Mouse (Mus musculus) right cerebral cortex, adult 2 months (tissue): ENCODE measurements around the gene Lima1.

Experiments used
- DNase-seq, 2 experiments: peaks; one replicate each; pipeline ENCODE4 v3.0.0; 2021 to 2022; ENCODE audit warnings: low spot score in 2 of 2

Lima1 gene

DNA sequence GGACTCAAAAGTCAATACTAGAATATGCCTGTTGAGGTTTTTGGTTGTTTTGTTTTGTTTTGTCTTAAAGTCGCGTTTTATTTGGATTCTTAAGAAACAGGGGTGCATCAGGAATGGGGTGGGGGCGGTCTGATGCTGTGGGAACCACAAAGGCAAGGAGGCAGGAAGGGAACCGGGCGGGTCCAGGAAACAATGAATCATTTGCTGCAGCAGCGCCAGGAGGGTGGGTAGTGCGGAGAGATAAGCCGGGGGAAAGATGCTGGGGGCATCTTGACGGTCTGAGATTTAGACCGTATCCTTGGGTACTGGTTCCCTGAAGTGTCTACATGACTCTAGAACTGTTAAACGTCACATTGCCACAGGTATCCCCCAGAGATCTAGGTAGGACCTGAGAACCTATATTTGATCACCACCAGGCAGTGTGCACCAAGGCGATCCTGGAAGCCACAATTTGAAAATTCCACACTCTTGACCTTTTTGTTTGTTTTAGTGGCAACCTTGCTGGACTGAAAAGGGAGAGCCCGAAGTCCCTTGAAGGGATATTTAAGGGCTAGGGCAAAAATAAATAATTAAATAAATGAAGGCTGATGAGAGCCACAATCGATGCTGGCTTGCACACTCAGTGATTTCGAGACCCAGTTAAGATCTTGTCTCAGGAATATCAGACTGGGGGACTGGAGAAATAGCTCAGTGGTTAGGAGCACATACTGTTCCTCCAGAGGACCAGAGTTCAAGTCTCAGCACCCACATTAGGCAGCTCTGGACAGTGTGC is 8.6 kb downstream of the Lima1 start:
- DNase-seq: no peak

DNA sequence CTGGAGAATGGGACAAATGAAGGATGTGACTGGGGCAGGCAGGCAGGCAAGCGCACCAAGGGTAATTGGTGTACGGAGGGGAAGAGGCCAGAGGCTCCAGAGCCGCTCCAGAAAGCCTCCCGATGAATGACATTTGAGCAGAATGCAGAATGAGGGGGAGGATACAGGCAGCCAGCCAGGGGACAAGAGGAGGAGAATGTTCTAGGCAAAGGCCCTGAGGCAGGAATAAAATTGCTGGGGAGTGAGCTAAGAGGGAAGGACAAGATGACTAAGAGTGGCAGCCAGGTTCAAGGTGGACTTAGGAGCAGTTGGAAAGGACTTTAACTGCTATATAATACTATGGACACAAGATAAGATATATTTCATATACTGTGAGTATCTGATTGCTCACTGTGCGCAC is 9.3 kb downstream of the Lima1 start:
- DNase-seq: peak; percentile 8 to 11

DNA sequence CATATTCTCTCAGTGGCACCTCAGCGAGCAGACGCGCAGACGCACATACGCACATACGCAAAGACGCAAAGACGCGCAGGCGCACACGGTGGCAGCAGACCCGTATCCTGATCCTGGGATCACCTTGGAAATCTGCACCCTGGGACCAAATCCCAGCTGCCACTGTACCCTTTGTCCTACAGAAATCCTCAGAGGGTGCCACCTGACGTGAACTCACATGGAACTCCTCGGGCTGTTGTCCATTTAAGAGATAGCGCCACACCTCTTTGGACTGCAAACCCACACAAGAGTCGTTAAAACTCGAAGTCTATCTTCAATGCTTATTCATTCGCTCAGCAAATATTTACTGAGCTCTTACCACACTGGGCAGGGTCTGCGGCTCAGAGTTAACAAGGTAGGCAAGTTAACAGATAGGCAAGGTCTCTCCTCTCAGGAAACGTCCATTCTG is 9.7 kb downstream of the Lima1 start:
- no peak for DNase-seq

DNA sequence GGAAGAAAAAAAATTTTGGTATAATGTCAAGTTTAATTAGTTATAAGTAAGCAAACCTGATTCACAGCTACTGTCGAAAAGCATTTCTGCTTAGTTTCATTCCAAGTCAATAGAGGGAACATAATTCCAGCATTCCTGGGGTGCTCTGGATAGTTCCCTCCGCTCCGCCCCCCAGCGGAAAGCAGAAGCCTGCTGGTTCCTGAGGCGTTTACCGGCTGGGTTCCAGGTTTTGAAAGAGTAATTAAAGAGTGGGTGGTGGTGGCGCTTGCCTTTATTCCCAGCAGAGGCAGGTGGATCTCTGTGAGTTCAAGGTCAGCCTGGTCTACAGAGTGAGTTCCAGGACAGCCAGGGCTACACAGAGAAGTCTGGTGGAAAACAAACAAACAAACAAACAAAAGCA is 10.2 kb downstream of the Lima1 start:
- DNase-seq: no peak

DNA sequence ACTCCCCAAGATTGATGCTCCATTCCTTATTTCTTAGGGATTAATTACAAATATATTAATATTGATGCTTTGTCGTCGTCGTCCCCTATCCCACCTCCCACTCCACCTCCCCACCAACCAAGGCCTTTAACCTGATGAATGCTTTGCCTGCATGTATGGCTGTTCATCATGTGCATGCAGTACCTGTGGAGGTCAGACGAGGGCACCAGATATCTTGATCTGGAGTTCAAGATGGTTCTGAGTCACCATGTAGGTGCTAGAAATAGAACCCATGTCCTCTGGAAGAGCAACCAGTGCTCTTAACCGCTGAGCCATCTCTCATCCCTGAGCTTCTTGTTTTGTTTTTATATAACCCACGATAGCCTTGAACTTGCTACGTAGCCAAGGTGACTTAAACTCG is 11.5 kb downstream of the Lima1 start:
- no peak for DNase-seq

DNA sequence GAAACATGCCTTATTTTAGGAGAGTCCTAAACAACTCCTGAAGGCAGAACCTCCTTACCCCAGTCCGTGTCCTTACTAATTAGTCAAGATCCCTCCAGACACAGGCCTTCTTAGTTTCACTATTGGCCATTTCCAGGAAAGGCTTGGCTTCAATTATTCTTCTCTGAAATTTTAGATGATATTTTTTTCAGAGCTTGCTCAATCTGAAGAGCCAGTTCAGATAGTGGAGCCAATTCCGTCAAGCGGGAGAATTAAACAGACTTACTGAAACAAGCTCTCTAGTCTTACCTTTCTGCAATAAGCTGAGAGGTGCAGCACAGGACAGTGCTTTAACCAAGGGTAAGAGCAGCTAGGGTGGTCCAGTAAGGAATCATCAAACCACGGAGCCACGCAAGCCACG is 11.9 kb downstream of the Lima1 start:
- DNase-seq: no peak

DNA sequence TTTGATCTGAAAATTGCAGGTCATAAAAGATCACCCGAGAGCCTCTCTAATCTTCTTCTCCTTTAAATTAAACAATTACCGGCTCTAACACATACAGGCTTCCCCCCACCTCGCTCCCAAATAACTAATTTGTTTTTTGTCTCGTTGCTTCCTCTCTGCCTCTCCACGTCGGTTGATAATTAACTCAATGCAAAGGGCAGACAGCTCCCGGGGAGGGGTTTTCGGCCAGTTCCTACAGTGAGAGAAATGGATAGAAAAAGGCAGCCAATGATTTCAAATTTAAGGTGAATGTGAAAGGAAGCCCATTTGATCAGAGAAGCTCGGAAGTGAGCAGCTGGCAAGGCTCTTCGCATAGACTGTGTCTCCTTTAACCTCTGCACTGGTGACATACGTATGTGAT is 12.8 kb downstream of the Lima1 start:
- DNase-seq: no peak

DNA sequence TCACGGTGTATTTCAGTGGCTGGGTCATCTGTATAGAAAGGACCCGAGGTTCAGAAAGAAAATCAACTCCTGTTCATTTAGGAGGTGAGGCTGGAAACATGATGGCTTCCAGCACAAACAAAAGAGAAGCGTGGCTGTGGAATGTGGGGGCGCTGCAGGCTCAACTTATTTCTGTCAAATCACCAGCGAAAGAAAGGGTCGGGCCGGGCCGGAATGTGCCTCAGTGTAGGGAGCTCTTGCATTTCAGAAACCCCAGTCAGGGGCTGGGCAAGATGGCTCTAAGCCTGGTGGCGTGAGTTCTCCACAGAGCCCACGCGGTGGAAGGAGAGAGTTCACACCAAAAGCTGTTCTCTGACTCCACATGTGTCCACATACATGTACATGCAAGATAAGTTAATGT is 13.3 kb downstream of the Lima1 start:
- no peak for DNase-seq

DNA sequence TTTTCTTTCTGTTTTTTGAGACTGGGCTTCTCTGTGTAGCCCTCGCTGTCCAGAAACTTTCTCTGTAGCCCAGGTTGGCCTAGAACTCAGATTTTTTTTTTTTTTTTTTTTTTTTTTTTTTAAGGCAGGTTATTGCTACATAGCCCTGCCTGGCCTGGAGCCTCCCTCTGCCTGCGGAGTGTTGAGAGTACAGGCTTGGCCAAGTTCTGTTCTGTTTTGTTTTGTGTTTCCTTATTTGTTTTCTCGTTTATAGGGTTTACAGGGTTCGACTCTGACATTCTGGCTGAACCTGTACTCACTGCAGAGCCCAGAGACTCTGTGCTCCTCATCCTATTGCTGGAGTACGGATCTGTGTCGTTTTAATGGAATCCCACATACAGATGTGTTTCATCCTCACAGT is 13.7 kb downstream of the Lima1 start:
- DNase-seq: no peak

DNA sequence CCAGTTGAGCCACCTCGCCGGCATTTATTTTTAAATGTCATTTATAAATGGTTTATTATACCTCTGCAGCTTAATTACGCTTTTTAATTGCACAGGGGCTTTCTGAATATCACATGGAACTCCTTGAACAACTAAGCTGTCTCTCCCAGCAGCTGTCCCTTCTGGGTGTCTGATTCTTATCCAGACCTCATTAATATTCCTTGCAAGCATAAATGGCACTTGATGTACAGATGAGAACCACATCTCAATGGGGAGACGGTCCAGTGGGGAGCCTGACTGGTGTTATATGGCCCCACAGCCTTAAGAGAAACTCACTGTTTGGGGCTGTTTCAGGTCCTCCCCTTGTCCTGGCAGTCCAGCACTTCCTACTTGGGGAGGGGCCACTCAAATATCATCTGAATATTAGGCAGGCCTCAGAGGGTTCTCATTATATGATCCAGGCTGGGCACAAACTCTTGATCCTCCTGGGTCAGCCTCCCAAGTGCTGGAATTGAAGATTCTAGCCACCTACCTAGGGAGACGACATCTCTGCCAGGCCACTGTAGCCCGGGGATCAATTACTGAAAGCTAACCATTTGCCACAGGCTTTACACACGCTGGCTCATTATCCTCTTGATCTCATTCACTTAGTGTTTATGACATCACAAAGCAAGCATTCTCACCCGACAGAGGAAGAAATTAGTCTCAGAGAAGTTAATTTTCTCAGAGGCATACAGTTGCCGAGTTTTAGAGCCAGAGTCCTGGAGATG is 15.4 kb downstream of the Lima1 start:
- DNase-seq: no peak

DNA sequence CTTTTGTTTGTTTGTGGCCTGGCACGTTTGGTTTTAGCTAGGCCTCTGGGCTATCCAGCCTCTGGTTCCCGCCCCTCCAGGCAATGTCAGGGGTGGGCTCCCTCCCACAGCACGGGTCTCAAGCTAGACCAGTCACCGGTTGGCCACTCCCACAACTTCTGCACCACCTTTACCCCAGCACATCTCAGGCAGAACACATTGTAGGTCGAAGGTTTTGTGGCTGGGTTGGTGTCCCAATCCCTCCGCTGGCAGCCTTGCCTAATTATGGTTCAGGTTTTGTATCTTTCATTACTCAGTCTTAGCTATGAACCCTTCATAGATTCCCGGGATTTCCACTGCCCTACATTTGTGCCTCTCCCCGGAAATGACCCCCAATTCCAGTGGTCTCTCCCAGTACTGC is 17.8 kb downstream of the Lima1 start:
- DNase-seq: no peak

DNA sequence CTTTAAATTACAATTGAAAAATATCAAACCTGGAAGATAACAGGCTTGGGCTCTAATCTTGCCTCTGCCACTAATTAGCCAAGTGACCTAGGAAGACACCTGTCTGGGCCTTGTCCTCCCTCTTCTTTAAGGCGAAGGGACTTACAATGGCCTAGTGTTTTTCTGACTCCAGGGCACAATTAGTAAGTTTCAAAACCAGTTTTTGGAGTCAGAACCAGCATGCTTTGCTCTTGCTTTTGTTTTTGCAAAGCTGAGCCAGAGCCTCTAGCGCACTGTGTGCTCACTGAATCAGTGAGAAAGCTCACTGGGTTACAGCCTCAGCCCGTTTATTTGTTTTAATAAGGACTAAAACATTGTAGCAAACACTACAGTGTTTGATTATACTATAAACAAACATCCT is 20.1 kb downstream of the Lima1 start:
- DNase-seq: no peak

DNA sequence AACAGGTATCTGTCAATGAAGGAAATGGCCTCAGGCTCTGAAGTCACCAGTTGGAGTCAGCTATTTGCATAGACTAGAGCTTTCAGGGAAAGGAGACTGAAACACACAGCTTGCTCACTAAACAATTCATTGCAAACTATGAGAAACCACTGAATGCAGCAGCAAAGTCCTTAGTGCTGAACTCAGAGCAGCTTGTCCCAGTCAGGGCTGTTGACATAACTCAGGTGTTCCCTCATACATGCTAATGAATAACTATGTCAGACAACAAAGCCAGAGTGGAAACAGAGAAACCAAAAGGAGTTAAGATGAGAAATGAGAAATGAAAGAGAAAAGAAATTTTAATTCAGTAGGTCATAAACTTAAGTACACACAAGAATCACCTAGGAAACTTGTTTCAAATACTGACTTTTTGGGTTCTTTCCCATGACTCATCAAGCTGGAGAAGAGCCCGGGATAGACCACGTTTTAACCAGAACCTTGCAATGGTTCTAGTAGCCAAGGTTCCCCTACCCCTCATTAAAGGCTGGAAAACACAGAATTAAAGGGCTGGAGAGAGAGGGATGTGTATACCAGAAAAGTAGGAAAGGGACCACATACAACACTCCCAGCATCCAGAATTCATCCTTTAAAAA is 22.5 kb downstream of the Lima1 start:
- DNase-seq: no peak

DNA sequence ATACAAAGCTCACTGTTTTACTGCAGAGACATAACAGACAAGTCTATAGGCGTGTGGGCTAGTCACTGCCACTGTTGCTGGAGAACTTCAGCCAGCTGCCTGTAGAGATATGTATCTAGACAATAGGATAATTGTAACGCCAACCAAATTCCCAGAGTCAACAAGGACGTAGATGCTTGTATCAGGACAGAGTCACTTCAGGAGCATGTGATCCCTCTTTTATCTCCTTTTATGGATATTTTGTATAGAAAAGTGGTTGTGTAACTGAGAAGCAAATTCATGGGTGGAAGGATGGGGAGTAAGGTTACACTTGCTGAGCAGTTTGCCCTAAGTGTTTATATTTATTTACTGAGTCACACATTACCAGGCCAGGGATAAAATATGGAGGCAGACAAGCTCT is 25.0 kb downstream of the Lima1 start:
- no peak for DNase-seq

DNA sequence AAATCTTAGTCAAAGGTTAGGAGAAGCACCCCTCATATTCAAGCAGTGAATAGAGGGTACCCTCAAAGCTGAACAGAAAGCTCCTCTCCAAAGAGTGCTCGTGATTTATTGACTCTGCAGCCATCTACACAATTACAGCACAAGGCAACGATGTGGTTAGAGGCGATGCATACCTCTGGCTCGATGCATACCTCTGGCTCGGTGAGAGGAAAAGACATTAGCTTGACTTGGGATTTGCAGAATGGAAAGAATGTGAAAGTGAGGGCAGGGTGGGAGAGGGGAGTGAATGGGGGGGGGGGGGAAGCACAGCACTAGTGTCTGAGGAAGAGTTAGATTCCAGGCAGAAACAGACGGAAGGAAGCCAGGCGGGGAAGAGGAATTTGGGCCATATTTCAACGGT is 27.3 kb downstream of the Lima1 start:
- DNase-seq: no peak

DNA sequence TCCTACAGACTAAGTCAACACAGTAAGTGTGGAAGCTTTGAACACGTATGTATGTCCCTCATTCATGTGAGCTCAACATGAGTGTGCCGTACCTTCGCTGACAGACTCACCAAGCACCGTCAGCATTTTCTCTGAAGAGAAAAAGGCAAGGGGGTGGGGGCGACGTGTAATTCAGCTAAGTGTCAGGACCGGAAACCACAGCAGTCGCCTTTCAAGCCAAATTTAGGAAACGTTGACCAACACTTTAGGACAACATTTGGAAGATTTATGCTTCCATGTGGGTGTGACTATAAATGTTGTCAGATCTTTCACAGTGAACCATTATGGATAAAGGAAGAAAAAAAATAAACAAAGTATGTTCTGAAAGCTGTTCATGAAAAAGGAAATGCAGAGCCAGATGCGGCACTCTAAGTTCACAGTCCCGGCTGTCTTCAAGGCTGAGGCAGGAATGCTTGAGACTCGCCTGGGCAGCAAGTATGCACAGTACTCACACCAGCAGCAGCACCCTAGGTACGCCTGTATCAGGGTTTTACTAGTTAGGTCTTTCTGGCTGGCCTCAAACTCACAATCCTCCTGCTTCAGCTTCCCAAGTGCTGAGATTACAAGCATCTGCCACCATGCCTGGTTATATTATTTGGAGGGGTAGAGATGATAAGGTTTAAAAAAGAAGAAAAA is 27.9 kb downstream of the Lima1 start:
- DNase-seq: peak in 1 of 2 experiments; percentile 7

DNA sequence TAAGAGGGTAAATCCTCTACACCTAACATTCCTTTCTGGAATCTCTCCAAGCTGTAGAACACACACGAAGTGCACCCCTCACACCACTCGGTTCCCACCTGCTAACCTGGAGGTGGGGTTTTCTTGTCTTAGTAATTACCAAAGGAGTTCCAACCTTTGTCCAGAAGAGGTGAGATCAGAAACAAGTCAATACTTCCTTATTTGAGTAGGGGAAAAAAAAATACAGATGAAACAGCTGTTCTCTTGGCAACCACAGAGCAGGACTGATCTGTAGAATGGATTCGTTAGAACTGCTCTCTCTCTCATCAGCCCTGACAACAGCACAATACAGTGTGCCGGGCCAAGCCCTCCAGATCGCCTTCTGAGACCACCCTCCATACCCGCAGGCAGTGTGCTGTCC is 28.6 kb downstream of the Lima1 start:
- DNase-seq: no peak

DNA sequence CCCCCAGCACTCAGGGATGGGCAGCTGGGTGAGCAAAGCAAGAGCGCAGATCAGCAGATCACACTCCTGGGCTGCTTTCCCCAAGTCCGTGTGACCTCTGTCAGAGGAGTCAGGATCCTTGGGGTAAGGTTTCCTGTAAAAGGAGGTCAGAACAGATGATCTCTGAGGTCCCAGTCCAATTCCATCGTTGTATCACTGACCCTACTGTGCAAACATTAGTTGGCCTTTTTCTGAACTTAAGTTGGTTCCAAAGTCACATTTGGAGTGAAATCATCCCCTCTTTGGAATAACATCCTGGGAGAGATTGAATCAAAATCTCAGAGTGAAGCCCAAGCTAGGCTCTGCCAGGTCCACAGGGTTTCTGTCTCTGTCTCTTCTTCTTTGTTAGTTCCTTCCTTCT is 31.4 kb downstream of the Lima1 start:
- no peak for DNase-seq

DNA sequence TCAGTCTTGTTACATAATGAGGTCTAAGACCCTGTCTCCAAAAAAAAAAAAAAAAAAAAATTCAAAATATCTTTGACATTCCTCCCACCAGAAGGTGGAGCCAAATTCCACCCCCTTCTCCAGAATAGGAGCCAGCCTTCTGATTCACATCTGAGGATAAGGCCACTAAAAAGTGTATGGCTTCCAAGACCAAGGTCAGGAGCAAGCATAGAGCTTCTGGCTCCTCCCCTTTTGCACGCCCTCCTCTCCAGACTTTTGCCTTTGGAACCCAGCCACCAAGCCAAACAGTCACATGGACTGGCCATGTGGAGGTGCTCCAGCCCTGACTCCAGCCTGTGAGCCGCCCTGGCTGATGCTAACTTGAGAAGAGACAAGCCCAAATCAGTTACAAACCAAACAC is 35.3 kb downstream of the Lima1 start:
- DNase-seq: no peak

DNA sequence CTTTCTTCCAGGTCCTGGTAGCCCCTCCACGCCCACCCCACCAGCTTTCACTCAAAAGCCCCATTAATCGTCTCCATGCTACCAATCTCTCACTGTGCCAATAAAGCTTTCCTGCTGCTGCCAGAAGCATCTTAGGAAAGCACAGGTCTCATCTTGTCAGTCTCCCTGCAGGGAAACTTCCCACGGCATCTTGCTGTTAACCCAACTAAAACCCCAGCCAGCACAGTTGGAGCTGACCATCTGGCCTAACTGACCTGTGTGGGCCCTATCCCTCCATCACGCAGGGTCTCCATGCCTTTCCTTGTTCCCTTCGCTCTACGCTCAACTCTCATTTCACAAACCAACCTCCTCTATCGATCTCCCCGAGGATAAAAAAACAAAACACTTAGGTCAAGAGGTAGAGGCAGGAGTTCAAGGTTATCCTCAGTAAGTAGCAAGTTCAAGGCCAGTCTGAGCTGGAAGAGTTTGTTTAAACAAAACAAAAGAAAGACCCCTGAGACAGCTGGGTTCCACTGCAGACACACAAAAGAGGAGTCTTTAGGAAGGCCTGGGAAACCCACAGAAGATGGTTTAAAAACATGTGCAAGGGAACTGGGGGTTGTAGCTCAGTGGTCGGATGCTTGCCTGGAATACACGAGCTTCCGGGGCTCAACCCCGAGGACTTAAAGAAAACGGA is 36.0 kb downstream of the Lima1 start:
- DNase-seq: no peak

DNA sequence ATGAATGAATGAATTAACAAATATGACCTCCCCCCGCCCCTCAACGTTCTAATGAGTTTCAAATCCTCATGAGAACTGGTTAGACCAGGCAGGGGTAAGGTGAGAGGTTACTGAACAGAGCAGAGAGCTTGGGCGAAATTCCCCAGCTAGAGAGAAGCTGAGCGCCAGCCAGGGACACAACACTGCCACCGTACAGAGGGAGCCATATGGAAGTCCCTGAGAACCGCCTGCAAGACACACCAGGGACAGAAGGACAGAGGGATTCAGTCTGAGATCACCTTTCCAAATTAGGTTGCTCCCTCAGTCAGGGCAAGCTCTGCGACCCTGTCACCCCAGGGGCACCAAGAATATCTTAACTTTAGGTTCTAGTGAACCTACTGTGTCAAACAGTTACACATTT is 37.7 kb downstream of the Lima1 start:
- no peak for DNase-seq

DNA sequence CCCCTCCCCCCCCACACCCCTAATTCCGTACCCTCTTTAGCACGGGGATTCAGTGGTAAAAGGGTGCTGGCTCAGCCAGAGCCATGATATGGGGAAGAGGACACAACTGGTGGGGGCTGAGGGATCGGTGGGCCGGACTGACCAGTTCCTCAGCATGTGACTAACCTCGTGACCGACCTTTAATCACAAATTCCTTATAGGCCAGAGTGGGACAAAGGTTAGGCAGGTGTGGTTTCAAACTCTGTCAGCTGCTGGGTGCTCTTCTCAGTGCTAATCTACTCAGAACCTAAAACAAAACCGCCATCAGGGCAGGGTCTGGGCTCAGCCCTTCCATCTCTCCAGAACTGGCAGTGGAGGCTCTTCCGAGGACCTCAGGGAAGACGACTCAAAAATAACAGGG is 40.1 kb downstream of the Lima1 start:
- no peak for DNase-seq
